Mouse (Mus musculus): ENCODE measurements around the gene Khdc4. TPM values are rescaled to one million over a fixed set of nuclear protein-coding genes. Genes with fewer than 3 reads are reported as not detected.

Khdc4 gene
- total RNA-seq, 1 experiment, result 85.5 TPM

- in situ Hi-C loops (cut with MboI; ENCODE audit: low sequenced_read_pairs in 2 of 2, unreplicated experiment in 2 of 2), result no loop called here
- Histone ChIP-seq H3K9me3 (ENCODE audit: control insufficient read depth, insufficient read depth, low read depth, low read length) (no peaks in the 10 kb centered on the region), H3K4me3 (ENCODE audit: insufficient read depth in 1 of 2, low read depth in 1 of 2, low read length in 2 of 2, poor library complexity in 1 of 2, severe bottlenecking in 1 of 2) (no peak overlapping the region), H3K27ac (ENCODE audit: insufficient read depth, low read depth, low read length, poor library complexity, severe bottlenecking) (no peak overlapping the region), H3K4me1 (ENCODE audit: control insufficient read depth in 2 of 2, insufficient read depth in 2 of 2, low read length in 2 of 2, poor library complexity in 1 of 2) (peaks cover 6 to 19% of the 10 kb centered on the region in 2 experiments; a peak in 3 of 4 replicates), H3K36me3 (ENCODE audit: control insufficient read depth, insufficient read depth, low read length, poor library complexity, severe bottlenecking) (peaks cover 19% of the 10 kb centered on the region), H3K9ac (ENCODE audit: insufficient read depth, low read depth, low read length, poor library complexity, severe bottlenecking) (no peak overlapping the region)
- no peak for DNase-seq (ENCODE audit: low read depth, low spot score)
- no peak for TF ChIP-seq ZC3H11A (IDR thresholded peaks at IDR 0.05; ENCODE audit: borderline replicate concordance, low read depth, low read length)
- no peak for TF ChIP-seq CHD2 (IDR thresholded peaks at IDR 0.05; ENCODE audit: low read depth, low read length)
- TF ChIP-seq HCFC1 (IDR thresholded peaks at IDR 0.05; ENCODE audit: borderline replicate concordance, insufficient read depth, low read length), result no peak
- no peak for TF ChIP-seq ZNF384 (IDR thresholded peaks at IDR 0.05; ENCODE audit: low read depth, low read length)
- no peak for TF ChIP-seq MAFK (IDR thresholded peaks at IDR 0.05; ENCODE audit: insufficient read depth, low read depth, low read length)
These were observed 35.6 kb upstream of the Khdc4 start for GRCm38 (mm10) chr3:88649967-88650366.

DNA sequence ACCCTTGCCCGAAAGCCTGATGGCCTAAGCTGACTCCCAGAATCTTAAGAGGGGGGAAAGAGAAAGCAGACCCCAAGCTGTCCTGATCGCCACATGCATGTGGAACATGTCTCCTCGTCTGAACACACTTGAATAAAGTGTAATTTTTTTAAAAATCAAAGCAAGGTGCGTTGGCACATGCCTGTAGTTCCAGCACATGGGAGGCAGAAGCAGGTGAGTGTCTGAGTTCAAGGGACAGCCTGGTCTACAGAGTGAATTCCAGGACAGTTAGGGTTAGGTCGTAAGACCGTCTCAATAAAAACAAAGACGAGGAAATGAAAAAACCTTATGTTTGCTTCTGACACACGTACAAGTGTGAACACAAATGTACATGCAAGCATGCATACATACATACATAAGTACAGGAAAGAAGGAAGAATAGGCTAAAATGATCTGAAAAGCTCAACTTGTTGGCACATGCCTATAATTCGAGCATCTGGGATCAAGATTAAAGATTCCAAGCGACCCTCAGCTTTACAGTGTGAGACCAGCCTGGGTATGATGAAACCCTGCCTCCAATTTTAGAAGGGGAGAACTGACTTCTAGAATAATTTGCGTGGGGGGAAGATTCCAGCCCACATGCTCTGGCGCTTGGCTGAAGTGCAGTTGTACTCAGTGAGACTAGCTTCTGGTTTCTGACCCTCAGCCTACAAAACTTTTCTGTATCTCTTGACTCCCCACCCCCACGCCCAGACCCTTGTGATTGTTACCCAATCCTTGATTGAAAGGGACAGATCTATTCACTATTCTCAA, 34.7 kb upstream of the Khdc4 start:
- no peak overlapping the region for H3K9ac ChIP-seq (ENCODE audit: insufficient read depth, low read depth, low read length, poor library complexity, severe bottlenecking)
- no peak for DNase-seq (ENCODE audit: low read depth, low spot score)
- H3K9me3 ChIP-seq (ENCODE audit: control insufficient read depth, insufficient read depth, low read depth, low read length), result no peaks in the 10 kb centered on the region
- H3K36me3 ChIP-seq (ENCODE audit: control insufficient read depth, insufficient read depth, low read length, poor library complexity, severe bottlenecking), result peaks cover 16% of the 10 kb centered on the region
- H3K4me3 ChIP-seq (ENCODE audit: insufficient read depth in 1 of 2, low read depth in 1 of 2, low read length in 2 of 2, poor library complexity in 1 of 2, severe bottlenecking in 1 of 2), result no peak overlapping the region
- no peak for TF ChIP-seq HCFC1 (IDR thresholded peaks at IDR 0.05; ENCODE audit: borderline replicate concordance, insufficient read depth, low read length)
- TF ChIP-seq ZC3H11A (IDR thresholded peaks at IDR 0.05; ENCODE audit: borderline replicate concordance, low read depth, low read length), result no peak
- no peak for TF ChIP-seq MAFK (IDR thresholded peaks at IDR 0.05; ENCODE audit: insufficient read depth, low read depth, low read length)
- no peak for TF ChIP-seq ZNF384 (IDR thresholded peaks at IDR 0.05; ENCODE audit: low read depth, low read length)
- no peak for TF ChIP-seq CHD2 (IDR thresholded peaks at IDR 0.05; ENCODE audit: low read depth, low read length)
- in situ Hi-C loops (cut with MboI; ENCODE audit: low sequenced_read_pairs in 2 of 2, unreplicated experiment in 2 of 2), result no loop called here
- H3K27ac ChIP-seq (ENCODE audit: insufficient read depth, low read depth, low read length, poor library complexity, severe bottlenecking), result no peak overlapping the region
- H3K4me1 ChIP-seq (ENCODE audit: control insufficient read depth in 2 of 2, insufficient read depth in 2 of 2, low read length in 2 of 2, poor library complexity in 1 of 2), result peaks cover 3 to 17% of the 10 kb centered on the region in 2 experiments; a peak in 3 of 4 replicates

DNA sequence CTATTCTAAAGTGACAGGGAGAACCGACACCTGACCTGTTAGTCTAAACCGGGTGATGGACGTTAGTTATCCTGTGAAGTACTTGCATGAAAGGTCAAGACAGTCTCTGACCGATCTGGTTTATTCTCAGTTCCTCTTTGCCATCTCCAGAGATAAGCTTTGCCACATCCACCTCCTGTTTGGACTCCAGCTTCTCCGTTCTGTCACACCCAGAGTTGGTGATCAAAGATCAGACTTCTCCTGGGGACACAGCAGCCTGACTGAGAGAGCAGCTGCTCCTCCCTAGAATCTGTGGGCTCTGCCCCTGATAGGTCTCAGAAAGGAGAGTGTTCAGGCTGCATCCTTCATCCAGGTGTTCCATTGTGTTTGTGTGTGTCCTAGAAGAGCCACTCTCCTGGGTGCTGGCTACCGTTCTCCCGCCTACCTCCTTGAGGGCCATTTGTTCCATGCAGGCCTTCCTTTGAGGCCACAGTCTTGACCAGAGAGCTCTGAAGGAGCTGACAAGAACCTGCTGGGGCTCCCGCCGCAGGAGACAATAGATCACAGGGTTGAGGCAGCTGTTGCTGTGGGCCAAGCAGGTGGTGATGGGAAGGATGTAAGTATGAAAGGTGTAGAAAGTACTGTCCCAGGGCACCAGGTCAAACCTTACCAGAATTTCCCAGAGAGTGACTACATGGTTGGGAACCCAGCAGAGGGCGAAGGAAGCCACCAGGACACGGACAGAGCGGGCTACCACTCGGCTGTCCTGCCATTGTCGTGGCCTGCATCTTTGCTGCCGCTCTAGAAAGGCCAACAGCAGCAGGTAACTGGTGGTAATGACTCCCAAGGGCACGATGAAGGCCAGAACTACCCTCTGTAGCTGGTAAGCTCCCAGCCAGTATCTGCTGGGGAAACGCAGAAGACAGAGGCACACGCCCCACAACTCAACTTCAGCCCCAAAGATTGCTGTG, 33.7 kb upstream of the Khdc4 start:
- Histone ChIP-seq H3K9ac (ENCODE audit: insufficient read depth, low read depth, low read length, poor library complexity, severe bottlenecking) (no peak overlapping the region), H3K4me1 (ENCODE audit: control insufficient read depth in 2 of 2, insufficient read depth in 2 of 2, low read length in 2 of 2, poor library complexity in 1 of 2) (peaks cover 0 to 11% of the 10 kb centered on the region in 2 experiments; a peak in 2 of 4 replicates), H3K4me3 (ENCODE audit: insufficient read depth in 1 of 2, low read depth in 1 of 2, low read length in 2 of 2, poor library complexity in 1 of 2, severe bottlenecking in 1 of 2) (no peak overlapping the region), H3K36me3 (ENCODE audit: control insufficient read depth, insufficient read depth, low read length, poor library complexity, severe bottlenecking) (peaks cover 8% of the 10 kb centered on the region), H3K27ac (ENCODE audit: insufficient read depth, low read depth, low read length, poor library complexity, severe bottlenecking) (no peak overlapping the region), H3K9me3 (ENCODE audit: control insufficient read depth, insufficient read depth, low read depth, low read length) (no peaks in the 10 kb centered on the region)
- DNase-seq (ENCODE audit: low read depth, low spot score), result no peak
- in situ Hi-C loops (cut with MboI; ENCODE audit: low sequenced_read_pairs in 2 of 2, unreplicated experiment in 2 of 2), result no loop called here
- TF ChIP-seq HCFC1 (IDR thresholded peaks at IDR 0.05; ENCODE audit: borderline replicate concordance, insufficient read depth, low read length), result no peak
- no peak for TF ChIP-seq CHD2 (IDR thresholded peaks at IDR 0.05; ENCODE audit: low read depth, low read length)
- no peak for TF ChIP-seq ZNF384 (IDR thresholded peaks at IDR 0.05; ENCODE audit: low read depth, low read length)

GRCm38 (mm10) chr3:88652846-88653515, 32.6 kb upstream of the Khdc4 start, which contains the start of gene Rxfp4:
TSS of gene Rxfp4 (minus strand) at chr3:88653142.
- TF ChIP-seq ZC3H11A (IDR thresholded peaks at IDR 0.05; ENCODE audit: borderline replicate concordance, low read depth, low read length) (no peak), ZNF384 (IDR thresholded peaks at IDR 0.05; ENCODE audit: low read depth, low read length) (no peak), MAFK (IDR thresholded peaks at IDR 0.05; ENCODE audit: insufficient read depth, low read depth, low read length) (no peak), CHD2 (IDR thresholded peaks at IDR 0.05; ENCODE audit: low read depth, low read length) (no peak), HCFC1 (IDR thresholded peaks at IDR 0.05; ENCODE audit: borderline replicate concordance, insufficient read depth, low read length) (no peak)
- Histone ChIP-seq H3K4me3 (ENCODE audit: insufficient read depth in 1 of 2, low read depth in 1 of 2, low read length in 2 of 2, poor library complexity in 1 of 2, severe bottlenecking in 1 of 2) (no peak within 1 kb of the TSS), H3K9ac (ENCODE audit: insufficient read depth, low read depth, low read length, poor library complexity, severe bottlenecking) (no peak within 1 kb of the TSS), H3K9me3 (ENCODE audit: control insufficient read depth, insufficient read depth, low read depth, low read length) (no peaks in the 10 kb centered on the region), H3K4me1 (ENCODE audit: control insufficient read depth in 2 of 2, insufficient read depth in 2 of 2, low read length in 2 of 2, poor library complexity in 1 of 2) (peaks cover 0 to 9% of the 10 kb centered on the region in 2 experiments; a peak in 1 of 4 replicates), H3K27ac (ENCODE audit: insufficient read depth, low read depth, low read length, poor library complexity, severe bottlenecking) (no peak within 1 kb of the TSS), H3K36me3 (ENCODE audit: control insufficient read depth, insufficient read depth, low read length, poor library complexity, severe bottlenecking) (peaks cover 3% of the 10 kb centered on the region)
- DNase-seq (ENCODE audit: low read depth, low spot score), result no peak
- in situ Hi-C loops (cut with MboI; ENCODE audit: low sequenced_read_pairs in 2 of 2, unreplicated experiment in 2 of 2), result no loop called here

Data from ES-E14 (cell line).